Mouse (Mus musculus): ENCODE data around the gene Vmac. TPM values are rescaled to one million over a fixed set of nuclear protein-coding genes. Genes with fewer than 3 reads are reported as not detected.

The Vmac gene
- polyA plus RNA-seq, 1 experiment from 2014 or later: 18.6 TPM

- Histone ChIP-seq H3K36me3 (peaks cover 100% of the 10 kb centered on the region), H3K4me1 (replicated peaks) (no peaks in the 10 kb centered on the region), H3K4me3 (no peak overlapping the region), H3K27ac (no peak overlapping the region), H3K9me3 (no peaks in the 10 kb centered on the region), H3K27me3 (ENCODE audit: insufficient read depth, poor library complexity, severe bottlenecking) (no peaks in the 10 kb centered on the region)
- 93% methylated on average over 4 of the region's 4 CpGs for WGBS
- no peak for DNase-seq (ENCODE audit: low spot score)
These were observed 14.8 kb downstream of the Vmac start for GRCm38 (mm10) chr17:56703038-56703437.

DNA sequence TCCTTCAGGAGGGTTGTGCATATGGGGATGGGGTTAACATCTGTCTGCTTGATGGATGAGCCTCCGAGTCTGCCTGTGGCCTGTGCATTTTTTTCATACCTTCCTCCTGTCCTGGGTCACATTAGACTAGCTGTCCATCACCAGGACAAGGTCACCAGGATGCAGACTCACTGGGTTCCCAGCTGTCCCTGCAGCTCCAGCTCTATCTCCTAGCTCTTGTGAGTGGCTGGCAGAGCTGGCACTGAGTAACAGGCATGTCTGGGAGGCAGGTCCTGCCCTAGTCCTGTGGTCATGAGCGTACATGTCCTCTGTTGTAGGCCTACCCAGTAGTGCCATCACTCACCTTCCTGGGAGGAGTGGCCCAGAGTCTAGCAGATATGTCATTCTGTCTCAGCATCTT is 17.4 kb downstream of the Vmac start:
- WGBS: 91% methylated on average over 2 of the region's 2 CpGs
- Histone ChIP-seq H3K27ac (no peak overlapping the region), H3K4me3 (no peak overlapping the region), H3K4me1 (replicated peaks) (no peaks in the 10 kb centered on the region), H3K27me3 (ENCODE audit: insufficient read depth, poor library complexity, severe bottlenecking) (no peaks in the 10 kb centered on the region), H3K9me3 (no peaks in the 10 kb centered on the region), H3K36me3 (peaks cover 100% of the 10 kb centered on the region)
- DNase-seq (ENCODE audit: low spot score): no peak

GRCm38 (mm10) chr17:56693851-56694310 is 23.9 kb downstream of the Vmac start:
- no peak overlapping the region for H3K27ac ChIP-seq
- no peak overlapping the region for H3K4me3 ChIP-seq
- H3K27me3 ChIP-seq (ENCODE audit: insufficient read depth, poor library complexity, severe bottlenecking): no peaks in the 10 kb centered on the region
- H3K4me1 ChIP-seq (replicated peaks): 0 out of 2 replicates have a peak, but pooled peaks cover 6% of the 10 kb centered on the region
- DNase-seq (ENCODE audit: low spot score): no peak
- WGBS: 94% methylated on average over 6 of the region's 6 CpGs
- peaks cover 100% of the 10 kb centered on the region for H3K36me3 ChIP-seq
- H3K9me3 ChIP-seq: no peaks in the 10 kb centered on the region

- H3K9me3 ChIP-seq: no peaks in the 10 kb centered on the region
- 0 out of 2 replicates have a peak, but pooled peaks cover 6% of the 10 kb centered on the region for H3K4me1 ChIP-seq (replicated peaks)
- peaks cover 100% of the 10 kb centered on the region for H3K36me3 ChIP-seq
- H3K4me3 ChIP-seq: no peak overlapping the region
- no peak overlapping the region for H3K27ac ChIP-seq
- 70% methylated on average over 1 of the region's 1 CpGs for WGBS
- H3K27me3 ChIP-seq (ENCODE audit: insufficient read depth, poor library complexity, severe bottlenecking): no peaks in the 10 kb centered on the region
- no peak for DNase-seq (ENCODE audit: low spot score)
These were observed 24.4 kb downstream of the Vmac start for GRCm38 (mm10) chr17:56693395-56693794.

- Histone ChIP-seq H3K27ac (no peak overlapping the region), H3K9me3 (no peaks in the 10 kb centered on the region), H3K4me1 (replicated peaks) (0 out of 2 replicates have a peak, but pooled peaks cover 6% of the 10 kb centered on the region), H3K4me3 (no peak overlapping the region), H3K36me3 (peaks cover 100% of the 10 kb centered on the region), H3K27me3 (ENCODE audit: insufficient read depth, poor library complexity, severe bottlenecking) (no peaks in the 10 kb centered on the region)
- 98% methylated on average over 2 of the region's 2 CpGs for WGBS
- DNase-seq (ENCODE audit: low spot score): no peak
These were observed 29.1 kb downstream of the Vmac start for GRCm38 (mm10) chr17:56688689-56689088.

DNA sequence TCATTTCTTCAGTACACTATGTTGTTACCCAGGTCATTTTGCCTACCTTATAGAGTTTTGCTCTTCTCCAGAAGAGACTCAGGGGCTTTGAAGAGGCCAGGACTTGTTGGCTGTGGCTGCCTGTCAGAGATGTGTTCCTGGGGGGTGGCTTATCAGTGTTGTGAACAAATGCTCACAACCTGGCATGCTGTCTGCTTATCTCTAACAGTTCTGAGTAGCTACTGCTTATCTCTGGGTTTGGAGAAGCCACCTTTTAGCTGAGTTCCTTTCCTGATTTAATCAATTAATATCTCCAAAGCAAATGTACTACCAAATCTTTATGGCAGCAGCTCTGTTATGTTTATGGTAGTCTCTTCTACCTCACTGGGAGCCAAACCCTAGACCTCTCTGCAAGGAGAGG is 29.8 kb downstream of the Vmac start:
- 0 out of 2 replicates have a peak, but pooled peaks cover 6% of the 10 kb centered on the region for H3K4me1 ChIP-seq (replicated peaks)
- H3K4me3 ChIP-seq: no peak overlapping the region
- no peak for DNase-seq (ENCODE audit: low spot score)
- H3K9me3 ChIP-seq: no peaks in the 10 kb centered on the region
- no peak overlapping the region for H3K27ac ChIP-seq
- peaks cover 100% of the 10 kb centered on the region for H3K36me3 ChIP-seq
- H3K27me3 ChIP-seq (ENCODE audit: insufficient read depth, poor library complexity, severe bottlenecking): no peaks in the 10 kb centered on the region

DNA sequence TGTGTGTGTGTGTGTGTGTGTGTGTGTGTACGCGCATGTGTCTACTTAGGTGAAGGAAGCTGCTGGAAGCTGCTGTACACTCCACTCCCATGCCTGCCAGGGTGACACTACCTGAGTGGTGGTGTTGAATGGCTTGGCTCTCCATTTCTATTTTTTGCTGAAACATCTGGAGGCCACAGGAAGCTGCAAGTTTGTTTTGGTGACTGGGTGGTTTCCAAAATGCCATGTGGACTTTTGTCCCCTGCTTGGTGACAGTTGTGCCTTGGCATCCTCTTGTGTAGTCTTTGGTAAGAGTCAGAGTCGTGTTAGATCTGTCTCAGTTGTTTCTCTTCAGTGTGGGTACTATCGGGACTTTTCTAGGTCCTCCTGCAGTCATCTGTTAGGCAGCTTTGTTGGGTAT is 31.0 kb downstream of the Vmac start:
- no peaks in the 10 kb centered on the region for H3K27me3 ChIP-seq (ENCODE audit: insufficient read depth, poor library complexity, severe bottlenecking)
- H3K4me3 ChIP-seq: no peak overlapping the region
- peaks cover 100% of the 10 kb centered on the region for H3K36me3 ChIP-seq
- DNase-seq (ENCODE audit: low spot score): no peak
- no peaks in the 10 kb centered on the region for H3K9me3 ChIP-seq
- WGBS: 92% methylated on average over 4 of the region's 4 CpGs
- no peak overlapping the region for H3K27ac ChIP-seq
- H3K4me1 ChIP-seq (replicated peaks): 0 out of 2 replicates have a peak, but pooled peaks cover 6% of the 10 kb centered on the region

DNA sequence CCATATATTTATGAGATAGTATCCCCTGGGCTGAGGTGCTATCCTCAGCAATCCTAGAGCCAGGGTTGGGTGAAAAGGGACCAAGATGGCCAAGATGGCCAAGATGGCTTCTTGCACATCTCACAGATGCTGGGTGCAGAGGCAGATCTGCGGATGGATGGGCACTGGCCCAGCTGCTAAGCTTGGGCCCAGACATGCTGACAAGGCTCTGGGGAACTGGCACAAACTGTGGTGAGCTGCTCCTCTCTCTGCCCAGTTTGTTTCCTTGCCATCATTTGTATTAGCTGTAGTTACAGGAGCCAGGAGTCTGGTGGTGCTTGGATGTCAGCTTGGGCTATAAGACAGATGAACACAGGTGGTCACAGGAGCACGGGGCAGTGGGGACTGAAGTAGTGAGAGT is 33.2 kb downstream of the Vmac start:
- Histone ChIP-seq H3K9me3 (no peaks in the 10 kb centered on the region), H3K36me3 (peaks cover 100% of the 10 kb centered on the region), H3K4me1 (replicated peaks) (no peaks in the 10 kb centered on the region), H3K4me3 (no peak overlapping the region), H3K27me3 (ENCODE audit: insufficient read depth, poor library complexity, severe bottlenecking) (no peaks in the 10 kb centered on the region), H3K27ac (no peak overlapping the region)
- DNase-seq (ENCODE audit: low spot score): no peak
- WGBS: 89% methylated on average over 2 of the region's 2 CpGs

DNA sequence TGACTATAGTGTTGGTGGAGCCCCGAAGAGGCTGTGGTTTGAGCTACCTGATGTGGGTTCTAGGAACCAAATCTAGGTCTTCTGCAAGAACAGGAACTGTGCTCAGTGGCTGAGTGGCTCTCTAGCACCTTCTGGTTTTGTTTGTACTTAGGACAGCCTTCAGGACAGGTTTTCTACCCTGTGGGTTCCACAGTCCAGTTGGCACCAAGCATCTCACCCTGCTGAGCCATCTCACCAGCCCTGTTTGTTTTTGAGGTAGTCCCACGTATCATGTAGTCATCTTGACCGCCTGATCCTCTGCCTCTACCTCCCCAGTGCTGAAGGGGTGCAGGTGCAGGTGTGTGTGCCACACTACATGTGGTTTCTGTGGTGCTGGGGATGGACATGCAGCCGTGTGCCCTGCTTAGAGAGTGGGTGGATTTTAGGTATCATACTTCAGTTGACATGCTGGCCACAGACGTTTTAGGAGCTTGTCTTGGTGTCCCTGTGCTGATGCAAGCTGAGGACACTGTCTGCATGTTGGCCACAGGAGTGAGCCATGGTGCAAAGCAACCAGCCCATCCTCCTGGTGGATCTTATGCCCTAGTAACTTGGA is 34.2 kb downstream of the Vmac start:
- no peaks in the 10 kb centered on the region for H3K27me3 ChIP-seq (ENCODE audit: insufficient read depth, poor library complexity, severe bottlenecking)
- no peak overlapping the region for H3K27ac ChIP-seq
- H3K4me1 ChIP-seq (replicated peaks): no peaks in the 10 kb centered on the region
- peaks cover 100% of the 10 kb centered on the region for H3K36me3 ChIP-seq
- no peaks in the 10 kb centered on the region for H3K9me3 ChIP-seq
- DNase-seq (ENCODE audit: low spot score): no peak
- H3K4me3 ChIP-seq: no peak overlapping the region
- 86% methylated on average over 5 of the region's 5 CpGs for WGBS

- H3K27me3 ChIP-seq (ENCODE audit: insufficient read depth, poor library complexity, severe bottlenecking): no peaks in the 10 kb centered on the region
- WGBS: 85% methylated on average over 3 of the region's 3 CpGs
- no peak overlapping the region for H3K27ac ChIP-seq
- no peaks in the 10 kb centered on the region for H3K4me1 ChIP-seq (replicated peaks)
- DNase-seq (ENCODE audit: low spot score): no peak
- H3K4me3 ChIP-seq: no peak overlapping the region
- H3K9me3 ChIP-seq: no peaks in the 10 kb centered on the region
- H3K36me3 ChIP-seq: peaks cover 97% of the 10 kb centered on the region
These were observed 34.9 kb downstream of the Vmac start for GRCm38 (mm10) chr17:56682880-56683279.

DNA sequence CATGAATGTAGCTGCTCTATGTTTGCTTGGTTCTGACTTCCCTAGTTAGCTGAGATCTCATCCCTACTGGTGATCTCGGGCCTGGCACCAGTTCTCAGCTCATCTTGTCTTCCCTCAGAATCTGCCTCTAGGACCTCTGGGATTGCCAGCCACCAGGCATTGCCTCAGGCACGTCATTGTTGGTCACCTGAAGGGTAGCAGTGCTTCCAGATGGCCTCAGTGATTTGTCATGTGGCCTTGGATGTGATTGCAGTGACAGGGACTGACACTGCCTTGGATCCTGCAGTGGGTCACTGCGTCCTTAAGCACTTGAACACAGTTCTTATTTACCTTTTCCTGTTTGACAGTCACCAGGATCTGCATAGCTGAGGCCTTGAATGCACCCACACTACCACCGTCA is 36.0 kb downstream of the Vmac start:
- no peak for DNase-seq (ENCODE audit: low spot score)
- Histone ChIP-seq H3K27ac (no peak overlapping the region), H3K27me3 (ENCODE audit: insufficient read depth, poor library complexity, severe bottlenecking) (no peaks in the 10 kb centered on the region), H3K36me3 (peaks cover 97% of the 10 kb centered on the region), H3K9me3 (no peaks in the 10 kb centered on the region), H3K4me1 (replicated peaks) (peaks cover 6% of the 10 kb centered on the region; the same call in 1 of the 2 replicates), H3K4me3 (no peak overlapping the region)
- 80% methylated on average over 4 of the region's 4 CpGs for WGBS

DNA sequence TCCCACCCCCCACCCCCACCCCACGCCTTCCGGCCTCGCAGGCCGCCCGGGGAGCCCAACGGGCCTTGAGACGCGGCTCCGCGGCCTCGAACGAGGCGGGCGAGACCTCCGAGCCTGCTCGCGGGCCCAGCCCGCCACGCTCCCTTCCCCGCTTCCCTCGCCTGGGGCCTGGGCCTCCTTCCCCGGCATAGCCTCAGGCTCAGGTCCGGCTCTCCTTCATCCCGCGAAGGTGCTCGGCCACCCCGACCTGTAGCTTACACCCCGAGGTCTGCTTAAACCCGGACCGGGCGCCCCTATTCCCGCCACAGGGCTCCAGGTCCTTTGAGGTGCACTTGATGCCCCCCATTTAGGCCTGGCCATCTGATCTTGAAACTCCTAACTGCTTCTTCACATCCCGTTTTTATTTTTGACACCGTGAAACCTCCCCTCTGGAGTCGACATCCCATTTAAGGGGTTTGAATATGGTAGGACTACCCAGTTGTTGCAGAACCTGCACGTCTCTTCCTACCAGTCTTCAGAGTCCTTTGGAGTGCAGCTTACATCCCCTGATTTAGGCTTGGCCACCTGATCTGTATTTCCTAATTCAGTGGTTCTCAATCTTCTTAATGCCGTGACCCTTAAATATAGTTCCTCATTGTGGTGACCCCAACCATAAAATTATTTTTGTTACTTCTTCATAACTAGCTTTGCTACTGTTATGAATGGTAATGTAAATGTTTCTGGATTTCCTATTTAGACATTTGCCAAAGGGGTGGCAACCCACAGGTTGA is 44.0 kb downstream of the Vmac start:
- peaks cover 43% of the 10 kb centered on the region for H3K4me1 ChIP-seq (replicated peaks)
- no peaks in the 10 kb centered on the region for H3K9me3 ChIP-seq
- no peak for DNase-seq (ENCODE audit: low spot score)
- H3K4me3 ChIP-seq: peak overlapping the region; percentile 99
- H3K27me3 ChIP-seq (ENCODE audit: insufficient read depth, poor library complexity, severe bottlenecking): 0 out of 2 replicates have a peak, but pooled peaks cover 4% of the 10 kb centered on the region
- H3K36me3 ChIP-seq: peaks cover 42% of the 10 kb centered on the region
- peak overlapping the region; percentile 97 for H3K27ac ChIP-seq
- WGBS: 2% methylated on average over 37 of the region's 37 CpGs

GRCm38 (mm10) chr17:56672941-56673646 is 44.7 kb downstream of the Vmac start, which contains the start of gene Ranbp3:
Ranbp3 (plus strand) TSS chr17:56673294.
- H3K27me3 ChIP-seq (ENCODE audit: insufficient read depth, poor library complexity, severe bottlenecking): peaks cover 9% of the 10 kb centered on the region
- H3K4me1 ChIP-seq (replicated peaks): peaks cover 50% of the 10 kb centered on the region
- peak within 1 kb of the TSS; percentile 97 for H3K27ac ChIP-seq
- H3K36me3 ChIP-seq: peaks cover 38% of the 10 kb centered on the region
- DNase-seq (ENCODE audit: low spot score): peak; percentile 100
- H3K9me3 ChIP-seq: no peaks in the 10 kb centered on the region
- under 1% methylated on average over 66 of the region's 66 CpGs for WGBS
- peak within 1 kb of the TSS; percentile 99 for H3K4me3 ChIP-seq

Measured in hindbrain, embryonic 10.5 days (tissue).